Mouse (Mus musculus): ENCODE data around the gene Plpp1. TPM values are rescaled to one million over a fixed set of nuclear protein-coding genes. Genes with fewer than 3 reads are reported as not detected.

Gene Plpp1
- polyA plus RNA-seq, 1 experiment from 2014 or later = 76.5 TPM

GRCm38 (mm10) chr13:112870039-112870690, 69.6 kb downstream of the Plpp1 start:
- H3K9ac ChIP-seq = no peak overlapping the region
- H3K4me3 ChIP-seq = no peak overlapping the region
- H3K9me3 ChIP-seq = no peaks in the 10 kb centered on the region
- H3K27ac ChIP-seq = no peak overlapping the region
- ATAC-seq (ENCODE audit: borderline replicate concordance, extremely low read depth, low FRiP score, low TSS enrichment) = no peak
- no peaks in the 10 kb centered on the region for H3K4me1 ChIP-seq
- H3K27me3 ChIP-seq = no peaks in the 10 kb centered on the region
- 69% methylated on average over 11 of the region's 11 CpGs for WGBS
- peaks cover 81% of the 10 kb centered on the region for H3K36me3 ChIP-seq
- H3K4me2 ChIP-seq = no peak overlapping the region

GRCm38 (mm10) chr13:112871500-112872266, 71.1 kb downstream of the Plpp1 start:
- no peaks in the 10 kb centered on the region for H3K4me1 ChIP-seq
- H3K9ac ChIP-seq = no peak overlapping the region
- peaks cover 76% of the 10 kb centered on the region for H3K36me3 ChIP-seq
- no peaks in the 10 kb centered on the region for H3K9me3 ChIP-seq
- WGBS = 68% methylated on average over 17 of the region's 17 CpGs
- H3K27me3 ChIP-seq = no peaks in the 10 kb centered on the region
- no peak for ATAC-seq (ENCODE audit: borderline replicate concordance, extremely low read depth, low FRiP score, low TSS enrichment)
- no peak overlapping the region for H3K4me3 ChIP-seq
- H3K4me2 ChIP-seq = no peak overlapping the region
- no peak overlapping the region for H3K27ac ChIP-seq

- Histone ChIP-seq H3K9me3 (no peaks in the 10 kb centered on the region), H3K4me1 (no peaks in the 10 kb centered on the region), H3K27ac (no peak overlapping the region), H3K36me3 (peaks cover 75% of the 10 kb centered on the region), H3K4me3 (no peak overlapping the region), H3K9ac (no peak overlapping the region), H3K4me2 (no peak overlapping the region), H3K27me3 (no peaks in the 10 kb centered on the region)
- no peak for ATAC-seq (ENCODE audit: borderline replicate concordance, extremely low read depth, low FRiP score, low TSS enrichment)
- WGBS = 86% methylated on average over 12 of the region's 12 CpGs
These were observed 86.6 kb downstream of the Plpp1 start for GRCm38 (mm10) chr13:112887234-112887633.

GRCm38 (mm10) chr13:112902176-112902575, 101.6 kb downstream of the Plpp1 start:
- no peak for ATAC-seq (ENCODE audit: borderline replicate concordance, extremely low read depth, low FRiP score, low TSS enrichment)
- Histone ChIP-seq H3K27ac (no peak overlapping the region), H3K9ac (no peak overlapping the region), H3K4me3 (no peak overlapping the region), H3K27me3 (no peaks in the 10 kb centered on the region), H3K4me1 (no peaks in the 10 kb centered on the region), H3K9me3 (no peaks in the 10 kb centered on the region), H3K4me2 (no peak overlapping the region), H3K36me3 (peaks cover 66% of the 10 kb centered on the region)
- 67% methylated on average over 3 of the region's 3 CpGs for WGBS

DNA sequence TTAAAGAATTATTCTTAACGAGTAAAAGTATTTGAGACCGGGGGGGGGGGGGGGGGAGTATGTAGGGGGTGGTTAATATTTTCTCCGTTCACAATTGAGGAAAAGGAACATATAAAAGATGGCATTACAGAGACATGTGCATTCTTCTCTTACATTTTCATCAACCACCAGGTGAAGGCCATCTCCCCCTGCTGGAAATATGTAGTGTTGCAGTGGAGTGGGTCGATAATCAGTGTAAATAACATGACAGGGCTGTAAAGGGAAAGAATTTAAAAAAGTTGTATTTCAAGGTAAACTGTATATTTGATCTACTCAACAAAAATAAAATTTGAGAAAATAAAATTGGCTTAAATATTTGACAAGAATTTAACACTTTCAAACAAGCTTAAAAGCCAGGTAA, 109.1 kb downstream of the Plpp1 start:
- no peak for ATAC-seq (ENCODE audit: borderline replicate concordance, extremely low read depth, low FRiP score, low TSS enrichment)
- Histone ChIP-seq H3K27ac (no peak overlapping the region), H3K4me2 (no peak overlapping the region), H3K36me3 (peaks cover 46% of the 10 kb centered on the region), H3K4me3 (no peak overlapping the region), H3K9me3 (no peaks in the 10 kb centered on the region), H3K27me3 (no peaks in the 10 kb centered on the region), H3K4me1 (no peaks in the 10 kb centered on the region), H3K9ac (no peak overlapping the region)
- WGBS = 50% methylated on average over 4 of the region's 4 CpGs

- H3K27ac ChIP-seq = no peak overlapping the region
- ATAC-seq (ENCODE audit: borderline replicate concordance, extremely low read depth, low FRiP score, low TSS enrichment) = no peak
These were observed 109.8 kb downstream of the Plpp1 start for GRCm38 (mm10) chr13:112910434-112910833.

More at GRCm38 (mm10) chr13:112910434-112910833, 109.8 kb downstream of the Plpp1 start:
- Histone ChIP-seq H3K9me3 (no peaks in the 10 kb centered on the region), H3K27me3 (no peaks in the 10 kb centered on the region), H3K9ac (no peak overlapping the region), H3K36me3 (peaks cover 45% of the 10 kb centered on the region), H3K4me2 (no peak overlapping the region), H3K4me3 (no peak overlapping the region), H3K4me1 (no peaks in the 10 kb centered on the region)
- WGBS = 84% methylated on average over 4 of the region's 4 CpGs

Other genes starting within 250 kb of the Plpp1 start
- 0.11 TPM in 1 of 2 replicates, not detected in the other for gene Il31ra, start 206.4 kb upstream of the Plpp1 start, polyA plus RNA-seq (2015; fragmentation: Nextera tagmentation; extraction: Ambion mirVana)
- gene Ddx4, start 148.3 kb upstream of the Plpp1 start, polyA plus RNA-seq (2015; fragmentation: Nextera tagmentation; extraction: Ambion mirVana) = 0.34 and 0.35 TPM in 2 replicates
- gene Slc38a9, start 140.0 kb upstream of the Plpp1 start, polyA plus RNA-seq (2015; fragmentation: Nextera tagmentation; extraction: Ambion mirVana) = 10.2 and 13.7 TPM in 2 replicates
- gene Mtrex, start 126.6 kb downstream of the Plpp1 start, polyA plus RNA-seq (2015; fragmentation: Nextera tagmentation; extraction: Ambion mirVana) = 63.6 and 70.5 TPM in 2 replicates
- 22.1 and 25.4 TPM in 2 replicates for gene Dhx29, start 126.7 kb downstream of the Plpp1 start, polyA plus RNA-seq (2015; fragmentation: Nextera tagmentation; extraction: Ambion mirVana)
- gene Ccno, start 187.0 kb downstream of the Plpp1 start, polyA plus RNA-seq (2015; fragmentation: Nextera tagmentation; extraction: Ambion mirVana) = 12.3 and 13.5 TPM in 2 replicates
- gene Mcidas, start 193.1 kb downstream of the Plpp1 start, polyA plus RNA-seq (2015; fragmentation: Nextera tagmentation; extraction: Ambion mirVana) = 6.3 and 6.9 TPM in 2 replicates
- 2.1 and 2.8 TPM in 2 replicates for gene Cdc20b, start 234.3 kb downstream of the Plpp1 start, polyA plus RNA-seq (2015; fragmentation: Nextera tagmentation; extraction: Ambion mirVana)
- gene Gpx8, start 245.6 kb downstream of the Plpp1 start, polyA plus RNA-seq (2015; fragmentation: Nextera tagmentation; extraction: Ambion mirVana) = 175 TPM in 2 replicates